Mouse (Mus musculus) kidney, embryonic 14.5 days (tissue): ENCODE data around the gene Nisch. TPM values are rescaled to one million over a fixed set of nuclear protein-coding genes. Genes with fewer than 3 reads are reported as not detected.

ENCODE experiments used
- ATAC-seq: fragments of 200-750 bp; cut with Nextera tagmentation; 2 replicates; pipeline ENCODE4 v1.8.0; 2017; ENCODE audit warnings: moderate number of reproducible peaks, mild to moderate bottlenecking, moderate TSS enrichment, moderate library complexity; ENCODE audit not compliant: low FRiP score, low TSS enrichment
- H3K27ac ChIP-seq: fragments of 300-500 bp; sonication (generic); 2 replicates; pipeline ENCODE4 v1.5.1; 2014; ENCODE audit warnings: low read depth, mild to moderate bottlenecking, low read length, moderate library complexity, mixed read lengths
- H3K27me3 ChIP-seq: fragments of 300-500 bp; sonication (generic); 2 replicates; pipeline ENCODE4 v1.6.1; 2014; ENCODE audit warnings: mild to moderate bottlenecking, low read length; ENCODE audit not compliant: control insufficient read depth, insufficient read depth
- H3K36me3 ChIP-seq: fragments of 300-500 bp; sonication (generic); 2 replicates; pipeline ENCODE4 v1.6.1; 2014; ENCODE audit warnings: low read length, mixed read lengths; ENCODE audit not compliant: control insufficient read depth, insufficient read depth
- H3K4me1 ChIP-seq: fragments of 300-500 bp; sonication (generic); 2 replicates; pipeline ENCODE4 v1.6.1; 2014; ENCODE audit warnings: low read length, mixed read lengths; ENCODE audit not compliant: control insufficient read depth, insufficient read depth
- H3K4me2 ChIP-seq: fragments of 300-500 bp; sonication (generic); replicated peaks from 2 replicates; pipeline ENCODE4 v1.6.1; 2014; ENCODE audit warnings: low read depth, mild to moderate bottlenecking, low read length
- H3K4me3 ChIP-seq: fragments of 300-500 bp; sonication (generic); 2 replicates; pipeline ENCODE4 v1.5.1; 2014; ENCODE audit warnings: mild to moderate bottlenecking, low read length
- H3K9ac ChIP-seq: fragments of 300-500 bp; sonication (generic); 2 replicates; pipeline ENCODE4 v1.6.1; 2014; ENCODE audit warnings: low read depth, mild to moderate bottlenecking, low read length, moderate library complexity
- H3K9me3 ChIP-seq: fragments of 300-500 bp; sonication (generic); 2 replicates; pipeline ENCODE4 v1.6.1; 2016; ENCODE audit warnings: low read length; ENCODE audit not compliant: control insufficient read depth
- WGBS: fragments of 180-500 bp; shearing (Covaris S2); extraction: QIAGEN DNeasy Blood & Tissue Kit; methylation state at CpG from one replicate; pipeline ENCODE4 v1.1.7; 2014; 5-methylcytosine and 5-hydroxymethylcytosine counted together
- polyA plus RNA-seq: library from polyadenylated mRNA; unstranded; fragments of >200 nt; fragmentation: Nextera tagmentation; extraction: Ambion mirVana; gene quantifications from 2 replicates; pipeline ENCODE4 v1.2.1, GENCODE M21; 2014

Nisch gene
- polyA plus RNA-seq, 1 experiment from 2014 or later, result 375 TPM

DNA sequence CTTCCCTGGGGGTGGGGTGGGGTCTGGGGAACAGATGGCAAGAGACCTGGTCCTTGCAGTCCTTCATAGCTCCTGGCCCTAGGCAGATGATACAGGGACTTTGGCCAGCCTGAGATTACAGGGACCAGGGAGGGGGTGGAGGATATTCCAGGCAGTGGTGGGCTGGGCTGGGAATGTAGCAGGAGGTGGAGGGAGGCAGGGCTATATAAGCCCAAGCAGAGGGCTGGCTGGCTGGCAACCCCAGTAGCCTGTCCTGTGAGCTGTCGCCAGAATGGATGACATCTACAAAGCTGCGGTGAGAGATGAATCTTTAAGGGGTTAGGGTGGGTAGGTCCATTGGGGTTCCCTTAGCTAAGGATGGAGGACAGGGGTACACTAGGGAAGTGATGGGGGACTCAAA lies 8.7 kb downstream of the Nisch start, which contains the start of gene Tnnc1:
Tnnc1 (plus strand) TSS at position 229 of the 400 bp plus-strand sequence.
- peaks cover 12% of the 10 kb centered on the region for H3K4me1 ChIP-seq
- peak within 1 kb of the TSS; percentile 91; the same call in 1 of the 2 replicates for H3K4me2 ChIP-seq
- no peaks in the 10 kb centered on the region for H3K9me3 ChIP-seq
- peaks cover 13% of the 10 kb centered on the region for H3K36me3 ChIP-seq
- H3K9ac ChIP-seq, result no peak within 1 kb of the TSS
- no peak within 1 kb of the TSS for H3K27ac ChIP-seq
- ATAC-seq, result no peak
- no peaks in the 10 kb centered on the region for H3K27me3 ChIP-seq
- WGBS, result 63% methylated on average over 2 of the region's 2 CpGs
- H3K4me3 ChIP-seq, result no peak within 1 kb of the TSS; the same call in 1 of the 2 replicates

DNA sequence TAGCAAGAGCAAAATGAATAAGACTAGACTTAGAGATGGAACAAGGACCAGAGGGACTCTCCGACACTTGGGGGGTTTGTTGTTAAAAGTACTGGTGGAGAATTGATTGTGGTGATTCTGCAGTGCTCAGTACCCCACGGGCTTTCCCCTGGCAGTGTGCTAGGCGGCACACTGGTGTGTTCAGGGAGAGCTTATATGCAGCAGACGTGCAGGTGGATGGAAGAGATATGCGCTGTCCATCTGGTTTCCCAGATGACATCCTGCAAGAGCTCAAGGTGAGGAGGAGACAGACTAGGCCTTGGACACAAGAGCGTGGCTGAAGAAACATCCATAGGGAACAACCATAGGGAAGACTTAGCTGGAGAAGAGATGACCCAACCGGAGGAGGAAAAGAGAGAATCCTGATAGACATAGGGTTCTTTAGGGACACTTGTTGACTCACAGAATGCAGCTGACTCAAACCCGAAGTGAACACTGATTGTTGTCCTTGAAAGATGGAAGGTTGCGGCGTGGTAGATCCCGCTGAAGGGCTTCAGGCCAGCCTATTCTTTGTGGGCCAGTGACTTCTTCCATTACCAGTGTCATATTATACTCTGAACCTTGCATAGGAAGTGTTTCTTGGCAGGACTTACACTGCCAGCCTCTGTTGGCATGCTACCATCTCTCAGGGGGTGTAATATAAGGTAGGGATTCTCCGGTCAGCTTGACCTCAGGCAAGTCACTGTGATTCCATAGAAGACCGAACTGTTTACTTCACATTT lies 9.5 kb downstream of the Nisch start:
- H3K27me3 ChIP-seq, result no peaks in the 10 kb centered on the region
- H3K9ac ChIP-seq, result peak overlapping the region; percentile 91
- H3K9me3 ChIP-seq, result no peaks in the 10 kb centered on the region
- ATAC-seq, result 0 out of 2 replicates have a peak, but pooled peaks have one; percentile 20
- H3K36me3 ChIP-seq, result peaks cover 21% of the 10 kb centered on the region
- peaks cover 12% of the 10 kb centered on the region for H3K4me1 ChIP-seq
- peak overlapping the region; percentile 71 for H3K4me3 ChIP-seq
- WGBS, result 86% methylated on average over 13 of the region's 13 CpGs
- H3K4me2 ChIP-seq, result peak overlapping the region; percentile 91
- peak overlapping the region; percentile 52; the same call in 1 of the 2 replicates for H3K27ac ChIP-seq

DNA sequence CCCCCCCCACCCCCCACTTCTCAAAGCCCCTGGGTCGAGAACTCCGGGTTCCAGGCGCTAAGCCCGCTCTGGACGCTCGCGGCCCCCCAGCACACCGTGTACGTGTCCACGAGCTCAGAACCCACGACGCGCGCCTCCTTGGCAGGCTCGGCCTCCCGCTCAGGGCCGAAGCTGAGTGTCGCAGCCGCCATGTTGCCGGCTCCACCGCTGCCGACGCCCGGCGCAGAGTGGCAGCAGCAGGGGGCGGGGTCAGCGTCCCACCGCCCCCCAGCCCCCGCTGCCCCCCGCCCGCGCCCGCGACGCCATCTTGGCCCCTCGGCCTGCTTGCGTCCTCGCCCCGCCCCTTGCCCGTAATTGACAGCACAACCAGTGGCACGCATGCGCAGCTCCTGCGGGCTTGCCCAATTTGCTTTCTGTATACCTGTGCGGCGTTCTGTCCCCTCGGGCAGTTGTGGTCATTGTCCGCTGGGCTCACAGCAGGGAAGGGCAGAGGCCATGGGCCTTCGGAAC lies 10.2 kb downstream of the Nisch start:
- H3K9me3 ChIP-seq, result no peaks in the 10 kb centered on the region
- H3K27ac ChIP-seq, result peak overlapping the region; percentile 81
- H3K9ac ChIP-seq, result peak overlapping the region; percentile 91
- peak overlapping the region; percentile 71 for H3K4me3 ChIP-seq
- peaks cover 12% of the 10 kb centered on the region for H3K4me1 ChIP-seq
- peaks cover 29% of the 10 kb centered on the region for H3K36me3 ChIP-seq
- peak overlapping the region; percentile 91 for H3K4me2 ChIP-seq
- 0% methylated on average over 48 of the region's 48 CpGs for WGBS
- peak; percentile 75 for ATAC-seq
- H3K27me3 ChIP-seq, result no peaks in the 10 kb centered on the region

DNA sequence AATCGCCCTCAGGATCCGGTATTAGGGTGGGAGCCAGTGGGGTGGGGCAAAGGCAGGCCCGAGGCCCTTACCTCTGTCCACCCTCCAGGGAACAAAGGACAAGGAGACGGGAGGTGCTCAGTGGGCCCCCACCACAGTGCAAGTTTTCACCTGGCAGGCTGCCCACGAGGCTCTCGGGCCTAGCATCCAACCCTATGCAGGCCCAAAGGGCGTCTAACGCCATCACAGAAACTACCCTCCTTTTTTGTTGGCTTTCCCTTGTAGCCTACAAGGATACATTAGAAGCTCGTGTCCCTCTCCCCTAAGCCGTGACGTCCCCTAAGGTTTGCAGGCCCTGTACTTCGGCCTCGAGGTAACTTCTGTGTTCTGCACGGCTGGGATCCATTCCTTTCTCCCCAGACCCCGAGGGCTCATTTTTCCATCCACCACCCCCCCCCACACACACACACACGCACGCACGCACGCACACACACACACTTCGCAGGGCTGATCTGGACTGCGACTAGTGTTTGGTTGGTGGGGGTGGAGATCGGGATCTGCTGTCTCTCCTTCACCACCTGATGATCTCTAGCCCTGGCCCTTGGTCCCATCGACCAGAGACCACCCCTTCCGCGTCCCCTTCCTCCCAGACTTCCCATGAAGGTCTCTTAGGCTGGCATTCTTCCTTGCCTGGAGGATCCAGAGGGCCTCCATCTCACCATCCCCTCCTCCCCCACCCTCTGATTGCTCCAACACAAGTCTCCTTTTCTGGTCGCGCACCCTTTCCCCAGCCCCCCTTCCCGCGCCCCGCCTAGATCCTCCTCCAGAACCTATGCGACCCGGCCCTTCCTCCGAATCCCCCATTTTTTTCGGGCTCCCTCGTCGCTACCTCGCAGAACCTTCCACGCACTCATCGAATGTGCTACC lies 10.9 kb downstream of the Nisch start:
- WGBS, result under 1% methylated on average over 39 of the region's 39 CpGs
- H3K36me3 ChIP-seq, result peaks cover 36% of the 10 kb centered on the region
- H3K27me3 ChIP-seq, result no peaks in the 10 kb centered on the region
- H3K4me1 ChIP-seq, result peaks cover 12% of the 10 kb centered on the region
- H3K9me3 ChIP-seq, result no peaks in the 10 kb centered on the region
- H3K9ac ChIP-seq, result peak overlapping the region; percentile 91
- H3K4me3 ChIP-seq, result peak overlapping the region; percentile 71
- peak overlapping the region; percentile 81 for H3K27ac ChIP-seq
- H3K4me2 ChIP-seq, result peak overlapping the region; percentile 91
- peak; percentile 67 for ATAC-seq

DNA sequence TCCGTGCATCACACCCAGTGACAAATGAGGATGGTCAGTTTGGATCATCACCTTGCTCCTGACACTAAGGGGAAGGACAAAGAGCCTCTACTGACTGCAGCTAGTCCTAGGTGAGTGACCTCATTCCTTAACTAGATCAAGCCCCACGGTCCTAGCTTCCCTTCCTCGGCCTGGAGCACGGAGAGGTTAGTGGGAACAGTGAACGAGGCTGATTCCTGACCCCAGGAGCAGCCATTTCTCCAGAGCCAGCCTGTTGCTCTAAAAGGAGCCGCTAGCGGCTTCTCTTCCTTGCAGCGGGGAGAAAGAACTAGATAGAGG lies 11.5 kb downstream of the Nisch start:
- no peaks in the 10 kb centered on the region for H3K9me3 ChIP-seq
- H3K4me2 ChIP-seq, result peak overlapping the region; percentile 91
- peaks cover 12% of the 10 kb centered on the region for H3K4me1 ChIP-seq
- H3K36me3 ChIP-seq, result peaks cover 42% of the 10 kb centered on the region
- peak overlapping the region; percentile 81 for H3K27ac ChIP-seq
- H3K27me3 ChIP-seq, result no peaks in the 10 kb centered on the region
- H3K9ac ChIP-seq, result peak overlapping the region; percentile 91
- peak overlapping the region; percentile 71 for H3K4me3 ChIP-seq
- ATAC-seq, result peak; percentile 14; the same call in 1 of the 2 replicates
- WGBS, result 19% methylated on average over 8 of the region's 8 CpGs

DNA sequence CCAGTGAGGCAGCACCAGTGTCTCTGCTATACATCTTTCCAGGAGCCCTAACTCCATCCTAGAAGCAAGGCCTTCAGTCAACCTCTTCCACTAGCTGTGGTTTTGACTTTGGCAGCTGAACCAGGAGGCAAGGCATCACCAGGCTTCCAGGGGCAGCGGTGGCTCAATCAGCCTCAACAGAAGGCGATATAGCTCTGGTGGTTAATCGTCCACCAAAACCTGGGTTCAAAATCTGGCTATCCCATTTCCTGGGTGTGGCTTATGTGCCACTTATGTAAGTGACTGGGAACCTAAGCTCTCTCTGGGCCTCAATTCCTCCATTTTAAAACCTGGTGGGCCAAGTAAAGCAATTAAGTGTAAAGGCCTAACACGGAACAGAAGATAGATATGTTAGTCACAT lies 11.9 kb downstream of the Nisch start:
- no peak for ATAC-seq
- H3K4me2 ChIP-seq, result peak overlapping the region; percentile 91
- H3K4me1 ChIP-seq, result peaks cover 12% of the 10 kb centered on the region
- H3K4me3 ChIP-seq, result peak overlapping the region; percentile 71
- no peaks in the 10 kb centered on the region for H3K9me3 ChIP-seq
- peak overlapping the region; percentile 81; the same call in 1 of the 2 replicates for H3K27ac ChIP-seq
- no peaks in the 10 kb centered on the region for H3K27me3 ChIP-seq
- peak overlapping the region; percentile 91 for H3K9ac ChIP-seq
- 52% methylated on average over 4 of the region's 4 CpGs for WGBS
- H3K36me3 ChIP-seq, result peaks cover 46% of the 10 kb centered on the region

DNA sequence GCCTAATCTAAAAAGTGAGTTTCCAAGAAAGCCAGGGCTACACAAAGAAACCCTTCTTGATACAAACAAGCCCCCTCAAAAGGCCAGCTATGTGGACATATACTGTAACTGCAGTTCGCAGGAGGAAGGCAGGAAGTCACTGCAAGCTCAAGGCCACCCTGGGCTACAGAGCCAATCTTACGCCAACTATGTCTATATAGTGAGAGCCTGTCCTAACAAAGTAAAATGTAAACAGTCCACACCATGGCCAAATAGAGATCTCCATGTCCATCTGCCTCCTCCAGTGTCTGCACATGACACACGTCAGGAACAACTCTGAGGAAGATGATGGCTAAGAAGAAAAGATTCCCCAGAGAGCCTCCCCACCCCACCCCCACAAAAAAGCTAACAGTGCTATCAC lies 16.7 kb downstream of the Nisch start:
- H3K36me3 ChIP-seq, result peaks cover 83% of the 10 kb centered on the region
- no peak overlapping the region for H3K4me2 ChIP-seq
- WGBS, result 86% methylated on average over 3 of the region's 3 CpGs
- no peaks in the 10 kb centered on the region for H3K27me3 ChIP-seq
- H3K9me3 ChIP-seq, result no peaks in the 10 kb centered on the region
- H3K9ac ChIP-seq, result no peak overlapping the region
- no peak overlapping the region for H3K27ac ChIP-seq
- H3K4me1 ChIP-seq, result peaks cover 9% of the 10 kb centered on the region
- no peak overlapping the region for H3K4me3 ChIP-seq
- no peak for ATAC-seq

DNA sequence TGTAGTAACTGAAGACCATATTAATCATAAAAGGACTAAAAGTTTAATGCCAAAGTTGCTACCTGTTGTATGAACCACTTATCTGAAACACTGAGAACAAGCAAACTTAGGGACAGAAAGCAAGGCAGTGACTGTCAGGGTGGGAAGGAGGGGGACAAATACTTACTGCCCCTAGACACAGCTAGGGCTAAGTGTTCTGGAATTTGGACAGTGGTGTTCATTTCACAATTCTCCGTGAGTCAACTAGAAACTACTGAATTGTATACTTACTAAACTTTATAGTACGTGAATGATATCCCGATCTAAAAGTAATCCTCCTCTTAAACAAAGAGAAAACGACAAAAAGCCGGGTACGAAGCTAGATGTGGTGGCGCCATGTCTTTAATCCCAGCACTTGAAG lies 17.1 kb downstream of the Nisch start:
- Histone ChIP-seq H3K36me3 (peaks cover 88% of the 10 kb centered on the region), H3K27ac (no peak overlapping the region), H3K9ac (no peak overlapping the region), H3K4me1 (peaks cover 4% of the 10 kb centered on the region; the same call in 1 of the 2 replicates), H3K4me2 (no peak overlapping the region), H3K4me3 (no peak overlapping the region), H3K27me3 (no peaks in the 10 kb centered on the region), H3K9me3 (no peaks in the 10 kb centered on the region)
- WGBS, result 94% methylated on average over 7 of the region's 7 CpGs
- no peak for ATAC-seq
